Mouse (Mus musculus) Patski (cell line): ENCODE measurements around the gene Itga4. TPM values are rescaled to one million over a fixed set of nuclear protein-coding genes. Genes with fewer than 3 reads are reported as not detected.
A peak's percentile ranks its signal among the peaks of the same experiment; 100 is the strongest.

Experiments
- ATAC-seq: fragments of 100-300 bp; one replicate; pipeline ENCODE4 v1.8.0; 2021
- CTCF ChIA-PET: fragments of 350-600 bp; sonication (Branson Sonifier 250); formaldehyde crosslinking; loops from one replicate; lab custom pipeline; 2022; ENCODE audit warnings: inconsistent platforms; lab: Charles Lee
- POLR2A ChIA-PET: fragments of 350-600 bp; sonication (Branson Sonifier 250); formaldehyde crosslinking; loops from one replicate; lab custom pipeline; 2022; ENCODE audit warnings: antibody characterized with exemption, inconsistent platforms; lab: Charles Lee
- DNase-seq: peaks from one replicate; pipeline ENCODE4 v3.0.0-alpha.2; 2011; ENCODE audit warnings: low read depth, low spot score
- H3K27me3 ChIP-seq: fragments of 371-371 bp; one replicate; pipeline ENCODE4 v1.5.1; 2021
- CTCF ChIP-seq: fragments of 100-300 bp; IDR thresholded peaks from one replicate; pipeline ENCODE4 v1.5.1; 2021
- in situ Hi-C: fragments of 300-500 bp; cut with MboI; formaldehyde crosslinking; loops from 3 replicates; pipeline ENCODE4 v1.11.1; 2018; ENCODE audit warnings: low pct_unique_long_range_greater_than_20kb, mixed read lengths
- polyA plus RNA-seq: library from polyadenylated mRNA; unstranded; gene quantifications from one replicate; pipeline ENCODE4 v1.2.3, GENCODE M21; 2021

Gene Itga4
- polyA plus RNA-seq, 1 experiment from 2014 or later, result 0.04 TPM

GRCm38 (mm10) chr2:79352100-79352802 is 97.0 kb downstream of the Itga4 start:
- peaks cover 13% of the 10 kb centered on the region for H3K27me3 ChIP-seq
- DNase-seq (no peak), ATAC-seq (no peak)
- CTCF ChIA-PET, result interaction anchor here (0.8 to 1.6 kb wide), 3 partner anchors 11 to 25 kb away, joined by 3 to 4 read pairs (median 3); no protein-coding TSS in a partner anchor
- no peak for TF ChIP-seq CTCF
- in situ Hi-C loops, result loop anchor here (25.0 kb wide), 2 partner anchors 935 to 1315 kb away; partner anchors contain the start of gene Prdx6b
- POLR2A ChIA-PET, result interaction anchor here (0.6 kb wide), 1 partner anchor 1046 kb away, joined by 4 read pairs; no protein-coding TSS in a partner anchor

GRCm38 (mm10) chr2:79354773-79355172 is 99.5 kb downstream of the Itga4 start:
- DNase-seq (no peak), ATAC-seq (no peak)
- POLR2A ChIA-PET, result no interaction called here
- H3K27me3 ChIP-seq, result peaks cover 6% of the 10 kb centered on the region
- no peak for TF ChIP-seq CTCF
- CTCF ChIA-PET, result no interaction called here
- in situ Hi-C loops, result loop anchor here (25.0 kb wide), 2 partner anchors 933 to 1317 kb away; partner anchors contain the start of gene Prdx6b

DNA sequence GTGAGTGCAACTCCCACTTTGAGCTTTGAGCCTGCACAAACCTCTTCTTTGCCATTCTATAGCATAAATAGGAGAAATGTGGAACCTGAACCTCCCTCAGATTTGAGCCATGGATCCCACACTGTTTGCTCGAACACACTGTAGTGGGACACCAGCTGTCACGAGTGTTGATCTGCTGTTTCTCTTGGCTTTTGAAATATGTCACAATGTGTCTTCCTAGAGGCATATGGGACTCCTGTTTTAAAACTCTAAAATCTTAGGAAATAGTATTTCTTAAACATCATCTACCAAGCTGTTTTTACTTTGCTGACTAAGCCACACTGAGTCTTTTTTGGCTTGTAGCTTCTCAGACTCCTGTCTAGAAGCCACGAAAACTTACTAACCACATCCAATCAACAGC is 102.6 kb downstream of the Itga4 start:
- ChIA-PET CTCF (no interaction called here), POLR2A (no interaction called here)
- DNase-seq (no peak), ATAC-seq (no peak)
- in situ Hi-C loops, result loop anchor here (25.0 kb wide), 2 partner anchors 929 to 1321 kb away; partner anchors contain the start of gene Prdx6b
- peaks cover 11% of the 10 kb centered on the region for H3K27me3 ChIP-seq
- TF ChIP-seq CTCF, result no peak

- H3K27me3 ChIP-seq, result peaks cover 8% of the 10 kb centered on the region
- in situ Hi-C loops, result loop anchor here (25.0 kb wide), 2 partner anchors 925 to 1325 kb away; partner anchors contain the start of gene Prdx6b
- ATAC-seq, result no peak
- ChIA-PET CTCF (interaction anchor here (0.6 to 2.6 kb wide), 3 partner anchors 11 to 275 kb away, joined by 3 to 11 read pairs (median 3); no protein-coding TSS in a partner anchor), POLR2A (no interaction called here)
- no peak for TF ChIP-seq CTCF
- DNase-seq, result no peak
These were observed 106.8 kb downstream of the Itga4 start for GRCm38 (mm10) chr2:79362029-79362428.

GRCm38 (mm10) chr2:79363920-79364319 is 108.7 kb downstream of the Itga4 start:
- in situ Hi-C loops, result loop anchor here (25.0 kb wide), 2 partner anchors 923 to 1327 kb away; partner anchors contain the start of gene Prdx6b
- no peak for DNase-seq
- CTCF ChIA-PET, result interaction anchor here (1.2 kb wide), 1 partner anchor 9 kb away, joined by 6 read pairs; no protein-coding TSS in a partner anchor
- POLR2A ChIA-PET, result no interaction called here
- no peak for ATAC-seq
- H3K27me3 ChIP-seq, result peaks cover 8% of the 10 kb centered on the region
- no peak for TF ChIP-seq CTCF

DNA sequence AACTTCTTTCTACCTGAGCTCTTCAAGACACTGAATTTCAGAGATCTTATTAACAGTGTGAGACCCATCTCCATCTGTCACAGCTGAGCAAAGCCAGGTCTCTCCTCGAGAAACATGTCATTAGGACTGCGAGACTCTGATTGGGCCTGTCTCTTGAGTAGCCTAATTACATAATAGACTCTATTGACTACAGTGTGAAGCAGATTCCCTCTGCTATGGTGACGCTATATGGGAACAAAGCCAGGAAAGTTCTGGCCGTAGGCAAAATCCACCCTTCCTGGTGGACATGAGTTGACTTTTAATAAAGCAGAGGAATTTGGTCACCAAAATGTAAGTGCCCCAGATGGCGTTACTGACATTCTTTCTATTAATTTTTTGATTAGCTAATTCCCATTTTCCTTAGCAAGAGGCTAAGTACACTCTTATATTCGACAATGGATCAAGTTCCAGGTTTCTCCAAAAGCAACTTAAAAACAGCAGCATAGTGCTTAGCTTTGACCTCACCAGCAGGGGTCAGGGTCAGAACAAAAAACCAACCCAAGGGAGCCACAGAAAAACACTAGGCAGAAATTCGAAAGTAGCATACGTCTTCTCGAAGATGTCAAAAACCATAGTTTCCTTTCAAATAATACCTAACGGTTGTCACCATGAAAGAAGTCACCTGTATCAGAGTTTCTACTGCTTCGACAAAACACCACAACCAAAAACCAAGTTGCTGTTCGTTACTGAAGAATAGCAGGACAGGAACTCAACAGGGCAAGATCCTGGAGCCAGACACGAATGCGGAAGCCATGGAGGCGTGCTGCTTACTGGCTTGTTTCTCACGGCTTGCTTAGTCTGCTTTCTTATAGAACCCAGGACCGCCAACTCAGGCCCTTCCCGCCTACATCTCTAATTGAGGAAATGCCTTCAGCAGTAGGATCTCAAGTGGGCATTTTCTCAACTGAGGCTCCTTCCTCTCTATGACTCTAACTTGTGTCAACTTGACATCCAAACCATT is 112.5 kb downstream of the Itga4 start:
- ATAC-seq (no peak), DNase-seq (no peak)
- ChIA-PET CTCF (interaction anchor here (1.0 to 3.5 kb wide), 3 partner anchors 15 to 143 kb away, joined by 3 to 9 read pairs (median 3); no protein-coding TSS in a partner anchor), POLR2A (no interaction called here)
- H3K27me3 ChIP-seq, result no peaks in the 10 kb centered on the region
- peak; percentile 48 for TF ChIP-seq CTCF
- in situ Hi-C loops, result loop anchor here (25.0 kb wide), 2 partner anchors 920 to 1330 kb away; partner anchors contain the start of gene Prdx6b

GRCm38 (mm10) chr2:79368661-79369060 is 113.4 kb downstream of the Itga4 start:
- in situ Hi-C loops, result loop anchor here (25.0 kb wide), 2 partner anchors 919 to 1331 kb away; partner anchors contain the start of gene Prdx6b
- no peak for TF ChIP-seq CTCF
- CTCF ChIA-PET, result interaction anchor here (3.5 kb wide), 1 partner anchor 131 kb away, joined by 9 read pairs; no protein-coding TSS in a partner anchor
- ATAC-seq (no peak), DNase-seq (no peak)
- POLR2A ChIA-PET, result no interaction called here
- no peaks in the 10 kb centered on the region for H3K27me3 ChIP-seq

GRCm38 (mm10) chr2:79369061-79369524 is 113.9 kb downstream of the Itga4 start:
- in situ Hi-C loops, result loop anchor here (25.0 kb wide), 2 partner anchors 918 to 1332 kb away; partner anchors contain the start of gene Prdx6b
- ChIA-PET CTCF (interaction anchor here (0.9 to 3.5 kb wide), 2 partner anchors 128 to 130 kb away, joined by 3 to 9 read pairs; no protein-coding TSS in a partner anchor), POLR2A (no interaction called here)
- no peak for ATAC-seq
- no peak for DNase-seq
- TF ChIP-seq CTCF, result no peak
- no peaks in the 10 kb centered on the region for H3K27me3 ChIP-seq

DNA sequence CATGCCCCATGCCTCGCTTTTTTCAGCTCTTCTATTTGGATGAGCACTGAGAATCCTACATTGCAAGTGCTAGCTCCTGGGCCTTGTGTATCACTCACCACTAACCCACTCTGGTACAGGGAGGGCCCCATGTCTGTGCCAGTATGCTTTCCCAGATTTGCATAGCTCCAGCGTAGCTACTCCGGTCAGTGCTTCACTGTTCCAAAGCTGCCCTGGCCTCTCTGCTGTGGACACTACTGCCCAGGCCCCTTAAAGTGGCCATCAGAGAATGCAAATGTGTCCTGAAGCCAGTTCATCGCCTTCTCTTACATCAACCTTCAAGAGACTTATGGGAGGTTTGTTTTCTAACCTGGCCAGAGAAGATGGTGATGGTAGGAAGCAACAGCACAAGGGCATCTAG is 114.7 kb downstream of the Itga4 start:
- TF ChIP-seq CTCF, result no peak
- ChIA-PET CTCF (interaction anchor here (0.9 kb wide), 1 partner anchor 127 kb away, joined by 3 read pairs; no protein-coding TSS in a partner anchor), POLR2A (no interaction called here)
- DNase-seq (no peak), ATAC-seq (no peak)
- in situ Hi-C loops, result loop anchor here (10.0 to 25.0 kb wide), 3 partner anchors 405 to 1333 kb away; partner anchors contain the start of gene Prdx6b
- H3K27me3 ChIP-seq, result peaks cover 3% of the 10 kb centered on the region
